Mouse (Mus musculus): ENCODE data around the gene Hras. TPM values are rescaled to one million over a fixed set of nuclear protein-coding genes. Genes with fewer than 3 reads are reported as not detected.
A peak's percentile ranks its signal among the peaks of the same experiment; 100 is the strongest.

Hras gene
- polyA plus RNA-seq, 1 experiment from 2014 or later, result 92.6 TPM

MicroRNA genes within 50 kb of the gene (microRNA counts, 519-probe panel; counts per million panel counts)
- 7,075 counts per million, percentile 78 among the panel's probes with 10 or more counts for microRNA mmu-miR-210

Small RNAs within 50 kb of the gene (microRNA-seq; reads per million reads assigned to microRNA genes)
- gene Mir210, result 1,122 reads per million, percentile 80 among the genes with 10 or more reads in this experiment

Other genes with a start within 250 kb of the Hras start
- 1.8 and 2.3 TPM in 2 replicates for gene Ifitm5, start 243.7 kb downstream of the Hras start, polyA plus RNA-seq (2016; fragmentation: Nextera tagmentation; extraction: Ambion mirVana)
- gene Gm45717, start 238.1 kb downstream of the Hras start, polyA plus RNA-seq (2016; fragmentation: Nextera tagmentation; extraction: Ambion mirVana), result not detected in 2 replicates
- gene Ifitm2, start 238.0 kb downstream of the Hras start, polyA plus RNA-seq (2016; fragmentation: Nextera tagmentation; extraction: Ambion mirVana), result 402 and 508 TPM in 2 replicates
- 3.6 and 12.5 TPM in 2 replicates for gene Ifitm1, start 226.8 kb downstream of the Hras start, polyA plus RNA-seq (2016; fragmentation: Nextera tagmentation; extraction: Ambion mirVana)
- 24.5 and 32.7 TPM in 2 replicates for gene Ifitm3, start 183.2 kb downstream of the Hras start, polyA plus RNA-seq (2016; fragmentation: Nextera tagmentation; extraction: Ambion mirVana)
- gene Ifitm6, start 176.1 kb downstream of the Hras start, polyA plus RNA-seq (2016; fragmentation: Nextera tagmentation; extraction: Ambion mirVana), result not detected in 2 replicates
- gene Gm17387, start 164.9 kb downstream of the Hras start, polyA plus RNA-seq (2016; fragmentation: Nextera tagmentation; extraction: Ambion mirVana), result not detected in 2 replicates
- 2.6 and 12.7 TPM in 2 replicates for gene B4galnt4, start 132.9 kb downstream of the Hras start, polyA plus RNA-seq (2016; fragmentation: Nextera tagmentation; extraction: Ambion mirVana)
- gene Pkp3, start 115.8 kb downstream of the Hras start, polyA plus RNA-seq (2016; fragmentation: Nextera tagmentation; extraction: Ambion mirVana), result 0.94 and 3.4 TPM in 2 replicates
- gene Sigirr, start 93.4 kb downstream of the Hras start, polyA plus RNA-seq (2016; fragmentation: Nextera tagmentation; extraction: Ambion mirVana), result 3.0 and 5.7 TPM in 2 replicates
- 0.42 and 0.97 TPM in 2 replicates for gene Ano9, start 76.2 kb downstream of the Hras start, polyA plus RNA-seq (2016; fragmentation: Nextera tagmentation; extraction: Ambion mirVana)
- 87.8 and 91.1 TPM in 2 replicates for gene Ptdss2, start 71.6 kb downstream of the Hras start, polyA plus RNA-seq (2016; fragmentation: Nextera tagmentation; extraction: Ambion mirVana)
- 103 and 105 TPM in 2 replicates for gene Rnh1, start 21.1 kb downstream of the Hras start, polyA plus RNA-seq (2016; fragmentation: Nextera tagmentation; extraction: Ambion mirVana)
- 3.3 and 6.7 TPM in 2 replicates for gene Lrrc56, start 152 bp upstream of the Hras start, polyA plus RNA-seq (2016; fragmentation: Nextera tagmentation; extraction: Ambion mirVana)
- gene Lmntd2, start 20.1 kb upstream of the Hras start, polyA plus RNA-seq (2016; fragmentation: Nextera tagmentation; extraction: Ambion mirVana), result 1.4 and 2.1 TPM in 2 replicates
- 22.6 and 41.4 TPM in 2 replicates for gene Rassf7, start 21.9 kb upstream of the Hras start, polyA plus RNA-seq (2016; fragmentation: Nextera tagmentation; extraction: Ambion mirVana)
- 73.5 and 84.7 TPM in 2 replicates for gene Phrf1, start 34.8 kb upstream of the Hras start, polyA plus RNA-seq (2016; fragmentation: Nextera tagmentation; extraction: Ambion mirVana)
- 0.39 and 0.60 TPM in 2 replicates for gene Irf7, start 72.5 kb upstream of the Hras start, polyA plus RNA-seq (2016; fragmentation: Nextera tagmentation; extraction: Ambion mirVana)
- gene Cdhr5, start 82.8 kb upstream of the Hras start, polyA plus RNA-seq (2016; fragmentation: Nextera tagmentation; extraction: Ambion mirVana), result not detected in 2 replicates
- gene Sct, start 85.1 kb upstream of the Hras start, polyA plus RNA-seq (2016; fragmentation: Nextera tagmentation; extraction: Ambion mirVana), result 1.7 and 5.0 TPM in 2 replicates
- 0.13 TPM in 1 of 2 replicates, not detected in the other for gene Drd4, start 98.0 kb upstream of the Hras start, polyA plus RNA-seq (2016; fragmentation: Nextera tagmentation; extraction: Ambion mirVana)
- gene Deaf1, start 133.7 kb upstream of the Hras start, polyA plus RNA-seq (2016; fragmentation: Nextera tagmentation; extraction: Ambion mirVana), result 35.6 and 39.4 TPM in 2 replicates
- 39.5 and 41.2 TPM in 2 replicates for gene Tmem80, start 133.7 kb upstream of the Hras start, polyA plus RNA-seq (2016; fragmentation: Nextera tagmentation; extraction: Ambion mirVana)
- 3.1 and 8.2 TPM in 2 replicates for gene Eps8l2, start 144.9 kb upstream of the Hras start, polyA plus RNA-seq (2016; fragmentation: Nextera tagmentation; extraction: Ambion mirVana)
- gene Taldo1, start 198.2 kb upstream of the Hras start, polyA plus RNA-seq (2016; fragmentation: Nextera tagmentation; extraction: Ambion mirVana), result 270 and 285 TPM in 2 replicates
- 29.5 and 37.4 TPM in 2 replicates for gene Gatd1, start 220.1 kb upstream of the Hras start, polyA plus RNA-seq (2016; fragmentation: Nextera tagmentation; extraction: Ambion mirVana)
- 13.7 and 23.5 TPM in 2 replicates for gene Cend1, start 235.5 kb upstream of the Hras start, polyA plus RNA-seq (2016; fragmentation: Nextera tagmentation; extraction: Ambion mirVana)
- gene Slc25a22, start 243.9 kb upstream of the Hras start, polyA plus RNA-seq (2016; fragmentation: Nextera tagmentation; extraction: Ambion mirVana), result 22.6 and 30.8 TPM in 2 replicates

Data from heart, embryonic 10.5 days (tissue).